Mouse (Mus musculus): ENCODE results near the gene Hoxd12. TPM values are rescaled to one million over a fixed set of nuclear protein-coding genes. Genes with fewer than 3 reads are reported as not detected.

Hoxd12 gene
- polyA plus RNA-seq, 1 experiment from 2014 or later: not detected

- H3K9me3 ChIP-seq: no peaks in the 10 kb centered on the region
- H3K4me2 ChIP-seq (replicated peaks): no peak overlapping the region
- ATAC-seq (replicated peaks): no peak
- H3K9ac ChIP-seq (replicated peaks): no peak overlapping the region
- H3K4me3 ChIP-seq: no peak overlapping the region
- no peaks in the 10 kb centered on the region for H3K36me3 ChIP-seq
- no peak overlapping the region for H3K27ac ChIP-seq (replicated peaks)
- peaks cover 8% of the 10 kb centered on the region for H3K4me1 ChIP-seq
- H3K27me3 ChIP-seq: peaks cover 97% of the 10 kb centered on the region
- 1% methylated on average over 27 of the region's 27 CpGs for WGBS
Measured at GRCm38 (mm10) chr2:74686988-74687697, 12.3 kb downstream of the Hoxd12 start.

- Histone ChIP-seq H3K27ac (replicated peaks) (no peak overlapping the region), H3K4me3 (no peak overlapping the region), H3K4me2 (replicated peaks) (no peak overlapping the region), H3K4me1 (peaks cover under 1% of the 10 kb centered on the region), H3K9me3 (no peaks in the 10 kb centered on the region), H3K36me3 (no peaks in the 10 kb centered on the region), H3K27me3 (peaks cover 97% of the 10 kb centered on the region), H3K9ac (replicated peaks) (no peak overlapping the region)
- no peak for ATAC-seq (replicated peaks)
- under 1% methylated on average over 31 of the region's 31 CpGs for WGBS
Measured at GRCm38 (mm10) chr2:74687698-74688555, 13.1 kb downstream of the Hoxd12 start.

GRCm38 (mm10) chr2:74688795-74689573 is 14.2 kb downstream of the Hoxd12 start:
- Histone ChIP-seq H3K4me2 (replicated peaks) (no peak overlapping the region), H3K27me3 (peaks cover 97% of the 10 kb centered on the region), H3K27ac (replicated peaks) (no peak overlapping the region), H3K36me3 (no peaks in the 10 kb centered on the region), H3K9ac (replicated peaks) (no peak overlapping the region), H3K9me3 (no peaks in the 10 kb centered on the region), H3K4me3 (no peak overlapping the region), H3K4me1 (no peaks in the 10 kb centered on the region)
- ATAC-seq (replicated peaks): no peak
- 4% methylated on average over 12 of the region's 12 CpGs for WGBS

- Histone ChIP-seq H3K36me3 (no peaks in the 10 kb centered on the region), H3K27ac (replicated peaks) (no peak overlapping the region), H3K4me3 (no peak overlapping the region), H3K27me3 (peaks cover 97% of the 10 kb centered on the region), H3K9me3 (no peaks in the 10 kb centered on the region), H3K4me2 (replicated peaks) (no peak overlapping the region), H3K4me1 (no peaks in the 10 kb centered on the region), H3K9ac (replicated peaks) (no peak overlapping the region)
- ATAC-seq (replicated peaks): no peak
- WGBS: under 1% methylated on average over 24 of the region's 24 CpGs
Measured at GRCm38 (mm10) chr2:74689574-74690337, 14.9 kb downstream of the Hoxd12 start.

- Histone ChIP-seq H3K4me1 (no peaks in the 10 kb centered on the region), H3K27me3 (peaks cover 97% of the 10 kb centered on the region), H3K9me3 (no peaks in the 10 kb centered on the region), H3K36me3 (no peaks in the 10 kb centered on the region), H3K27ac (replicated peaks) (no peak overlapping the region), H3K9ac (replicated peaks) (no peak overlapping the region), H3K4me3 (no peak overlapping the region), H3K4me2 (replicated peaks) (no peak overlapping the region)
- no peak for ATAC-seq (replicated peaks)
- 10% methylated on average over 8 of the region's 8 CpGs for WGBS
Measured at GRCm38 (mm10) chr2:74690338-74690716, 15.5 kb downstream of the Hoxd12 start.

GRCm38 (mm10) chr2:74691022-74691951 is 16.5 kb downstream of the Hoxd12 start, which contains the start of gene Hoxd10:
Gene Hoxd10 (plus strand): TSS chr2:74691924.
- Histone ChIP-seq H3K27ac (replicated peaks) (no peak within 1 kb of the TSS), H3K36me3 (no peaks in the 10 kb centered on the region), H3K27me3 (peaks cover 98% of the 10 kb centered on the region), H3K9me3 (no peaks in the 10 kb centered on the region), H3K4me1 (no peaks in the 10 kb centered on the region), H3K9ac (replicated peaks) (no peak within 1 kb of the TSS), H3K4me3 (no peak within 1 kb of the TSS), H3K4me2 (replicated peaks) (no peak within 1 kb of the TSS)
- no peak for ATAC-seq (replicated peaks)
- 1% methylated on average over 56 of the region's 56 CpGs for WGBS

- H3K4me3 ChIP-seq: no peak overlapping the region
- WGBS: 4% methylated on average over 35 of the region's 35 CpGs
- no peaks in the 10 kb centered on the region for H3K36me3 ChIP-seq
- H3K27ac ChIP-seq (replicated peaks): no peak overlapping the region
- H3K9me3 ChIP-seq: no peaks in the 10 kb centered on the region
- H3K4me1 ChIP-seq: no peaks in the 10 kb centered on the region
- peaks cover 98% of the 10 kb centered on the region for H3K27me3 ChIP-seq
- H3K4me2 ChIP-seq (replicated peaks): no peak overlapping the region
- no peak for ATAC-seq (replicated peaks)
- H3K9ac ChIP-seq (replicated peaks): no peak overlapping the region
Measured at GRCm38 (mm10) chr2:74691995-74692807, 17.4 kb downstream of the Hoxd12 start.

- 1% methylated on average over 20 of the region's 20 CpGs for WGBS
- no peak for ATAC-seq (replicated peaks)
- Histone ChIP-seq H3K36me3 (no peaks in the 10 kb centered on the region), H3K4me2 (replicated peaks) (no peak overlapping the region), H3K9ac (replicated peaks) (no peak overlapping the region), H3K9me3 (no peaks in the 10 kb centered on the region), H3K27me3 (peaks cover 98% of the 10 kb centered on the region), H3K4me3 (no peak overlapping the region), H3K27ac (replicated peaks) (no peak overlapping the region), H3K4me1 (peaks cover 5% of the 10 kb centered on the region)
Measured at GRCm38 (mm10) chr2:74692808-74693431, 18.1 kb downstream of the Hoxd12 start.

- H3K27ac ChIP-seq (replicated peaks): no peak overlapping the region
- no peaks in the 10 kb centered on the region for H3K36me3 ChIP-seq
- H3K4me2 ChIP-seq (replicated peaks): no peak overlapping the region
- H3K4me3 ChIP-seq: no peak overlapping the region
- peaks cover 97% of the 10 kb centered on the region for H3K27me3 ChIP-seq
- H3K9me3 ChIP-seq: no peaks in the 10 kb centered on the region
- 10% methylated on average over 4 of the region's 4 CpGs for WGBS
- ATAC-seq (replicated peaks): no peak
- peaks cover 11% of the 10 kb centered on the region for H3K4me1 ChIP-seq
- H3K9ac ChIP-seq (replicated peaks): no peak overlapping the region
Measured at GRCm38 (mm10) chr2:74693432-74693827, 18.6 kb downstream of the Hoxd12 start.

GRCm38 (mm10) chr2:74694066-74694465 is 19.3 kb downstream of the Hoxd12 start:
- no peak for ATAC-seq (replicated peaks)
- no peak overlapping the region for H3K4me3 ChIP-seq
- peaks cover 12% of the 10 kb centered on the region for H3K4me1 ChIP-seq
- H3K9me3 ChIP-seq: no peaks in the 10 kb centered on the region
- H3K4me2 ChIP-seq (replicated peaks): no peak overlapping the region
- no peak overlapping the region for H3K9ac ChIP-seq (replicated peaks)
- peaks cover 96% of the 10 kb centered on the region for H3K27me3 ChIP-seq
- WGBS: 1% methylated on average over 16 of the region's 16 CpGs
- no peak overlapping the region for H3K27ac ChIP-seq (replicated peaks)
- no peaks in the 10 kb centered on the region for H3K36me3 ChIP-seq

Measured in forebrain, embryonic 15.5 days (tissue).